9 mouse cellular contexts compared by ENCODE assay signal in the genomic region with DNA sequence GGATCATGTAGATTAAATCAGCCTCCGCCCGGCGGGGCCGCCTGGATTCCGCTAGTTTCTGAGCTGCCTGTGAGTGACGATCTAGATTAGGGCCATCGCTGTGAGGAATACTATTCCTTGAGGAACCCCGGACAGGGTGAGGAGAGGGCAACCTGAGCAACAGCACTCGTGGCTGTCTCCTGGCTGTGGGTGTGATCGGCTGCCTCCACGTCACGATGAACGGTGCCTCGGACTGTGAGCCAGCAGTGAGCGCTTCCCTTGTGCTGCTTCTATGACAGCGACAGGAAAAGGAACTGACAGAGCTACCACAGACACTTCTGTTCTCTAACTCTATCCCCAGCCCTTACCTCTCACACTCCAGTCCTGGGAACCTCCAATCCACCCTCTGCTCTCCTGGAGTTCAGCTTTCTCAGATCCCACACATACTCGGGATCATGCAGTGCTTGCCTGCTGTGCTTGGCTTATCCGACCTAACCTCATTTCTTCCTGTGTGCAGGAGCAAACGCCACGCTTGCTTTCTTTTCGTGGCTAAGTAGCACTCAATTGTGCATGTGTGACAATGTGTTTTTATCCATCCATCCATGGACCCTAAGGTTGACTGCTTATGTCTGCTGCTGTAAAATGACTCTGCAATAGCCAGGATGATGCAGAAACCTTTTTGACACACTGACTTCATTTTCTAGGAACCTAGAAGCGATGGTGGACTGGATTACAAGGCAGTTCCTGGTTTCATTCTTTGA. TPM values are rescaled to one million over a fixed set of nuclear protein-coding genes. Genes with fewer than 3 reads are reported as not detected.
A peak's percentile ranks its signal among the peaks of the same experiment; 100 is the strongest.
DNase-seq lines count a peak whose midpoint lies in the region; ATAC-seq and TF ChIP-seq lines count a peak whose summit lies in the region.
"Had no signal": no experiment of that assay in that cellular context is flagged by ENCODE, and none has a peak within 500 bp of the region (broad histone marks: within the 10 kb centered on the region; RNA-seq: fewer than 3 reads in every experiment).

No protein-coding gene starts in this region.

- H3K4me1 ChIP-seq in intestine, embryonic 16.5 days (ENCODE audit: control insufficient read depth, insufficient read depth, low read length): peaks cover 17% of the 10 kb centered on the region

- no peaks in the 10 kb centered on the region for H3K36me3 ChIP-seq in intestine, embryonic 16.5 days (ENCODE audit: control insufficient read depth, insufficient read depth, low read length)

- intact Hi-C loops in heart, postnatal 10 days (cut with DNase I): no loop called here

- WGBS in intestine, embryonic 16.5 days: 77% methylated on average over 22 of the region's 22 CpGs

- peak overlapping the region; percentile 40 for H3K4me3 ChIP-seq in layer of hippocampus, adult 2 months
- H3K4me3 ChIP-seq in intestine, embryonic 16.5 days (ENCODE audit: low read length): no peak overlapping the region

- DNase-seq in layer of hippocampus, adult 2 months (ENCODE audit: low spot score in 2 of 2): peak in 1 of 2 experiments; percentile 34
- no peak for DNase-seq in layer of hippocampus, adult 8-10 months (ENCODE audit: low spot score in 2 of 2)
- DNase-seq in heart, postnatal 10 days: peak; percentile 41 to 42
- DNase-seq in cerebellum, postnatal 14 days: no peak
- DNase-seq in frontal cortex, postnatal 14 days (ENCODE audit: low spot score in 2 of 2): no peak

- no peaks in the 10 kb centered on the region for H3K9me3 ChIP-seq in intestine, embryonic 16.5 days (ENCODE audit: control insufficient read depth, low read length)

- TF ChIP-seq CTCF in layer of hippocampus, adult 2 months (conservative IDR thresholded peaks at IDR 0.05): no peak

- ATAC-seq in activated CD4-positive, CD25-positive, alpha-beta regulatory T cell, adult 4 months: peak; percentile 79
- ATAC-seq in monocyte, adult 5-6 weeks (replicated peaks; ENCODE audit: insufficient number of reproducible peaks, low FRiP score, low TSS enrichment, poor library complexity, severe bottlenecking): peak; percentile 82
- no peak for ATAC-seq in intestine, embryonic 16.5 days

- H3K27me3 ChIP-seq in intestine, embryonic 16.5 days (replicated peaks; ENCODE audit: control insufficient read depth, insufficient read depth, low read length): no peaks in the 10 kb centered on the region

- H3K9ac ChIP-seq in intestine, embryonic 16.5 days (ENCODE audit: low read depth, low read length): no peak overlapping the region

- no peak overlapping the region for H3K4me2 ChIP-seq in intestine, embryonic 16.5 days (ENCODE audit: low read depth, low read length)

- peak overlapping the region; percentile 70 for H3K27ac ChIP-seq in layer of hippocampus, adult 2 months
- no peak overlapping the region for H3K27ac ChIP-seq in intestine, embryonic 16.5 days (ENCODE audit: low read length)
- H3K27ac ChIP-seq: kidney, postnatal 0 days had no signal

RNA-seq across cellular contexts. Expression of a gene that starts 8.3 kb away (rescaled TPM):
- total RNA-seq in layer of hippocampus, adult 2 months (2021): 10 to 100 TPM; 38.4 to 40.5 TPM
- 10 to 100 TPM; 35.0 to 45.5 (median 39.9) TPM for total RNA-seq in layer of hippocampus, adult 8-10 months (2022)
- polyA plus RNA-seq in activated CD4-positive, CD25-positive, alpha-beta regulatory T cell, adult 4 months (2017; shearing (Covaris generic)): 1 to 10 TPM; 1.9 to 3.3 TPM
- total RNA-seq in heart, postnatal 10 days (2021): 10 to 100 TPM; 17.0 to 19.7 TPM
- 5.1 to 8.9 TPM (median 7.9 TPM) in 3 replicates for total RNA-seq in monocyte, adult 5-6 weeks (2017)
- 6.2 and 6.4 TPM in 2 replicates for polyA plus RNA-seq in intestine, embryonic 16.5 days (2015; fragmentation: Nextera tagmentation; extraction: Ambion mirVana)

RNA-seq across cellular contexts. Expression of a gene that starts 8.4 kb away (rescaled TPM):
- 100 to 1,000 TPM; 228 to 231 TPM for total RNA-seq in layer of hippocampus, adult 2 months (2021)
- total RNA-seq in layer of hippocampus, adult 8-10 months (2022): 100 to 1,000 TPM; 226 to 234 (median 231) TPM
- 100 to 1,000 TPM; 302 to 362 TPM for polyA plus RNA-seq in activated CD4-positive, CD25-positive, alpha-beta regulatory T cell, adult 4 months (2017; shearing (Covaris generic))
- 100 to 1,000 TPM; 208 to 218 TPM for total RNA-seq in heart, postnatal 10 days (2021)
- total RNA-seq in monocyte, adult 5-6 weeks (2017): 435 to 653 TPM (median 627 TPM) in 3 replicates
- 597 and 626 TPM in 2 replicates for polyA plus RNA-seq in intestine, embryonic 16.5 days (2015; fragmentation: Nextera tagmentation; extraction: Ambion mirVana)

Comparison
In these comparisons a context has a peak if more than half of its experiments do, and no peak if none do; other contexts are left out.
1. DNase-seq: peak in heart, postnatal 10 days (2 of 2); none in layer of hippocampus, adult 8-10 months (0 of 2), cerebellum, postnatal 14 days (0 of 2) and frontal cortex, postnatal 14 days (0 of 2).